ENCODE assay signal across 11 mouse cellular contexts in genomic region chr7:142474799-142475198, GRCm38 (mm10). TPM values are rescaled to one million over a fixed set of nuclear protein-coding genes. Genes with fewer than 3 reads are reported as not detected.
A peak's percentile ranks its signal among the peaks of the same experiment; 100 is the strongest.
DNase-seq lines count a peak whose midpoint lies in the region; ATAC-seq and TF ChIP-seq lines count a peak whose summit lies in the region.
"Had no signal": no experiment of that assay in that cellular context is flagged by ENCODE, and none has a peak within 500 bp of the region (broad histone marks: within the 10 kb centered on the region; RNA-seq: fewer than 3 reads in every experiment).

No protein-coding gene starts in this region.

- H3K27ac ChIP-seq in midbrain, embryonic 10.5 days (replicated peaks): peak overlapping the region; percentile 67
- no peak overlapping the region for H3K27ac ChIP-seq in midbrain, embryonic 15.5 days
- H3K27ac ChIP-seq in testis, adult 2 months (ENCODE audit: control insufficient read depth, insufficient read depth, low read depth, low read length): peak overlapping the region; percentile 59
- H3K27ac ChIP-seq: liver, embryonic 14.5 days had no signal

- H3K36me3 ChIP-seq in midbrain, embryonic 10.5 days: no peaks in the 10 kb centered on the region
- no peaks in the 10 kb centered on the region for H3K36me3 ChIP-seq in midbrain, embryonic 15.5 days (replicated peaks)
- no peaks in the 10 kb centered on the region for H3K36me3 ChIP-seq in testis, adult 2 months (ENCODE audit: control insufficient read depth, insufficient read depth, low read length)

- 0 out of 2 replicates have a peak, but pooled peaks cover 7% of the 10 kb centered on the region for H3K27me3 ChIP-seq in midbrain, embryonic 10.5 days (ENCODE audit: low read depth, poor library complexity, severe bottlenecking)
- no peaks in the 10 kb centered on the region for H3K27me3 ChIP-seq in midbrain, embryonic 15.5 days (replicated peaks)
- H3K27me3 ChIP-seq in testis, adult 2 months (ENCODE audit: control insufficient read depth, insufficient read depth, low read length): no peaks in the 10 kb centered on the region

- no peak for TF ChIP-seq POLR2A in testis, adult 2 months (IDR thresholded peaks at IDR 0.05; ENCODE audit: control insufficient read depth, low read depth, low read length)

- no peak overlapping the region for H3K4me3 ChIP-seq in midbrain, embryonic 10.5 days
- no peak overlapping the region for H3K4me3 ChIP-seq in midbrain, embryonic 15.5 days
- H3K4me3 ChIP-seq in testis, adult 2 months (ENCODE audit: control insufficient read depth, low read depth, low read length): peak overlapping the region; percentile 37

- TF ChIP-seq CTCF in testis, adult 2 months (IDR thresholded peaks at IDR 0.05; ENCODE audit: control insufficient read depth, insufficient read depth, insufficient replicate concordance, low read depth, low read length): no peak

- DNase-seq in midbrain, embryonic 10.5 days (ENCODE audit: low spot score): no peak
- peak; percentile 77 to 80 for DNase-seq in heart, adult 9 months (ENCODE audit: low spot score in 2 of 2)
- peak; percentile 63 to 76 for DNase-seq in kidney, postnatal 4 days
- DNase-seq in Muller cell, postnatal 12 days (ENCODE audit: inconsistent ontology term): no peak
- DNase-seq in cerebellum, postnatal 4 days (ENCODE audit: low spot score in 2 of 2): no peak
- no peak for DNase-seq in embryo, embryonic 10.5 days (ENCODE audit: low spot score)
- DNase-seq: cerebellum, adult 18-20 months had no signal

- 86% methylated on average over 14 of the region's 14 CpGs for WGBS in midbrain, embryonic 10.5 days
- WGBS in midbrain, embryonic 15.5 days: 89% methylated on average over 14 of the region's 14 CpGs

- no peak for ATAC-seq in midbrain, embryonic 15.5 days (replicated peaks)

- no peak overlapping the region for H3K9ac ChIP-seq in midbrain, embryonic 15.5 days
- H3K9ac ChIP-seq: liver, embryonic 14.5 days had no signal

- no peak overlapping the region for H3K4me2 ChIP-seq in midbrain, embryonic 15.5 days

- H3K9me3 ChIP-seq in midbrain, embryonic 10.5 days (replicated peaks): no peaks in the 10 kb centered on the region
- no peaks in the 10 kb centered on the region for H3K9me3 ChIP-seq in midbrain, embryonic 15.5 days

- H3K4me1 ChIP-seq in midbrain, embryonic 10.5 days: peaks cover 60% of the 10 kb centered on the region
- peaks cover 6% of the 10 kb centered on the region; the same call in 1 of the 2 replicates for H3K4me1 ChIP-seq in midbrain, embryonic 15.5 days
- H3K4me1 ChIP-seq in testis, adult 2 months (ENCODE audit: control insufficient read depth, insufficient read depth, low read length): 0 out of 2 replicates have a peak, but pooled peaks cover 2% of the 10 kb centered on the region

RNA-seq across cellular contexts. Expression of gene Lsp1, which starts 14.2 kb away (rescaled TPM):
- polyA plus RNA-seq in midbrain, embryonic 10.5 days (2016; fragmentation: Nextera tagmentation; extraction: Ambion mirVana): 14.2 and 15.0 TPM in 2 replicates
- polyA plus RNA-seq in midbrain, embryonic 15.5 days (2015; fragmentation: Nextera tagmentation; extraction: Ambion mirVana): 3.7 and 5.4 TPM in 2 replicates
- 2.4 and 5.9 TPM in 2 replicates for polyA plus RNA-seq in testis, adult 2 months (2012; rRNA removed)

RNA-seq across cellular contexts. Expression of gene Tnnt3, which starts 23.8 kb away (rescaled TPM):
- 1.9 TPM in 2 replicates for polyA plus RNA-seq in midbrain, embryonic 10.5 days (2016; fragmentation: Nextera tagmentation; extraction: Ambion mirVana)
- 1.6 TPM in 2 replicates for polyA plus RNA-seq in midbrain, embryonic 15.5 days (2015; fragmentation: Nextera tagmentation; extraction: Ambion mirVana)
- not detected in 2 replicates for polyA plus RNA-seq in testis, adult 2 months (2012; rRNA removed)

RNA-seq across cellular contexts. Expression of gene Tnni2, which starts 33.2 kb away (rescaled TPM):
- polyA plus RNA-seq in midbrain, embryonic 10.5 days (2016; fragmentation: Nextera tagmentation; extraction: Ambion mirVana): 0.52 and 1.5 TPM in 2 replicates
- polyA plus RNA-seq in midbrain, embryonic 15.5 days (2015; fragmentation: Nextera tagmentation; extraction: Ambion mirVana): 0.25 and 0.74 TPM in 2 replicates
- 0.31 TPM in 1 of 2 replicates, not detected in the other for polyA plus RNA-seq in testis, adult 2 months (2012; rRNA removed)

RNA-seq across cellular contexts. Expression of gene Syt8, which starts 40.1 kb away (rescaled TPM):
- 0.34 TPM in 1 of 2 replicates, not detected in the other for polyA plus RNA-seq in midbrain, embryonic 10.5 days (2016; fragmentation: Nextera tagmentation; extraction: Ambion mirVana)
- not detected in 2 replicates for polyA plus RNA-seq in midbrain, embryonic 15.5 days (2015; fragmentation: Nextera tagmentation; extraction: Ambion mirVana)
- 0.28 and 1.2 TPM in 2 replicates for polyA plus RNA-seq in testis, adult 2 months (2012; rRNA removed)
- polyA plus RNA-seq: neural tube, embryonic 14.5 days had no signal

RNA-seq across cellular contexts. Expression of gene Mrpl23, which starts 57.7 kb away (rescaled TPM):
- 15.8 and 20.3 TPM in 2 replicates for polyA plus RNA-seq in midbrain, embryonic 10.5 days (2016; fragmentation: Nextera tagmentation; extraction: Ambion mirVana)
- polyA plus RNA-seq in midbrain, embryonic 15.5 days (2015; fragmentation: Nextera tagmentation; extraction: Ambion mirVana): 22.4 and 24.0 TPM in 2 replicates
- 4.5 and 5.9 TPM in 2 replicates for polyA plus RNA-seq in testis, adult 2 months (2012; rRNA removed)

Comparison
In these comparisons a context has a peak if more than half of its experiments do, and no peak if none do; other contexts are left out.
1. DNase-seq: peak in heart, adult 9 months (2 of 2) and kidney, postnatal 4 days (2 of 2); none in midbrain, embryonic 10.5 days (single experiment), Muller cell, postnatal 12 days (single experiment), cerebellum, postnatal 4 days (0 of 2) and embryo, embryonic 10.5 days (single experiment).